Mouse (Mus musculus) midbrain, embryonic 10.5 days (tissue): ENCODE data around the gene Ly86. TPM values are rescaled to one million over a fixed set of nuclear protein-coding genes. Genes with fewer than 3 reads are reported as not detected.

ENCODE experiments used
- DNase-seq: peaks from one replicate; pipeline ENCODE4 v3.0.0-alpha.2; 2017; ENCODE audit warnings: low spot score
- H3K27ac ChIP-seq: fragments of 300-500 bp; sonication (generic); replicated peaks from 2 replicates; pipeline ENCODE4 v1.5.1; 2016; ENCODE audit warnings: mild to moderate bottlenecking
- H3K27me3 ChIP-seq: fragments of 300-500 bp; sonication (generic); 2 replicates; pipeline ENCODE4 v1.6.1; 2016; ENCODE audit warnings: low read depth, mild to moderate bottlenecking; ENCODE audit not compliant: poor library complexity, severe bottlenecking
- H3K36me3 ChIP-seq: fragments of 300-500 bp; sonication (generic); 2 replicates; pipeline ENCODE4 v1.6.1; 2016; ENCODE audit warnings: mild to moderate bottlenecking, moderate library complexity
- H3K4me1 ChIP-seq: fragments of 300-500 bp; sonication (generic); 2 replicates; pipeline ENCODE4 v1.6.1; 2016
- H3K4me3 ChIP-seq: fragments of 300-500 bp; sonication (generic); 2 replicates; pipeline ENCODE4 v1.5.1; 2016; ENCODE audit warnings: mild to moderate bottlenecking, moderate library complexity
- H3K9me3 ChIP-seq: fragments of 300-500 bp; sonication (generic); replicated peaks from 2 replicates; pipeline ENCODE4 v1.6.1; 2016; ENCODE audit warnings: mild to moderate bottlenecking
- WGBS: fragments of 180-500 bp; shearing (Covaris S2); methylation state at CpG from one replicate; pipeline ENCODE4 v1.1.7; 2016; 5-methylcytosine and 5-hydroxymethylcytosine counted together
- polyA plus RNA-seq: library from polyadenylated mRNA; unstranded; fragments of >200 nt; fragmentation: Nextera tagmentation; extraction: Ambion mirVana; gene quantifications from 2 replicates; pipeline ENCODE4 v1.2.1, GENCODE M21; 2016

Ly86 gene
- polyA plus RNA-seq, 1 experiment from 2014 or later = 3.9 TPM

DNA sequence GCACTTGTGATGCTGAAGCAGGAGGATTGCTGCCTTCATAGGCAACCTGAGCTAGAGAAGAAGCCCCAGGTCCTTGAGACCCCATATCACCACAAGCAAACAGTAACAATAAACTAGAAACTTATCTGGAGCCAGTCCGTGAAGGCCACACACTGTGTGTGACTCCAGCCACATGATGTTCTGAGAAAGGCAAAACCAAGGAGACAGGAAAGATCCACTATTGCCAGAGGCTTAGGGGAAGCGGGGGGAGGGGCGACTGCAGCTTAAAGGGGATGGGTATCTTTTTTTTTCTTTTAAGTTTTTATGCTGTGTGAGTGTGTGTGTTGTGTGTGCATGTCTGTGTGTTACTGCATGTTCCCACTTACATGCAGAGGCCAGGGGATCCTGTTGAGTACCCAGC is 110.6 kb downstream of the Ly86 start:
- no peak overlapping the region for H3K27ac ChIP-seq
- no peak overlapping the region for H3K4me3 ChIP-seq
- peaks cover 40% of the 10 kb centered on the region for H3K27me3 ChIP-seq
- 78% methylated on average over 3 of the region's 3 CpGs for WGBS
- peaks cover 37% of the 10 kb centered on the region for H3K4me1 ChIP-seq
- H3K36me3 ChIP-seq = no peaks in the 10 kb centered on the region
- H3K9me3 ChIP-seq = no peaks in the 10 kb centered on the region
- no peak for DNase-seq

GRCm38 (mm10) chr13:37457007-37457827 is 112.2 kb downstream of the Ly86 start:
- peaks cover 33% of the 10 kb centered on the region for H3K4me1 ChIP-seq
- H3K27me3 ChIP-seq = peaks cover 23% of the 10 kb centered on the region
- WGBS = 55% methylated on average over 11 of the region's 11 CpGs
- DNase-seq = no peak
- H3K36me3 ChIP-seq = no peaks in the 10 kb centered on the region
- peak overlapping the region; percentile 2 for H3K27ac ChIP-seq
- H3K9me3 ChIP-seq = no peaks in the 10 kb centered on the region
- H3K4me3 ChIP-seq = no peak overlapping the region

DNA sequence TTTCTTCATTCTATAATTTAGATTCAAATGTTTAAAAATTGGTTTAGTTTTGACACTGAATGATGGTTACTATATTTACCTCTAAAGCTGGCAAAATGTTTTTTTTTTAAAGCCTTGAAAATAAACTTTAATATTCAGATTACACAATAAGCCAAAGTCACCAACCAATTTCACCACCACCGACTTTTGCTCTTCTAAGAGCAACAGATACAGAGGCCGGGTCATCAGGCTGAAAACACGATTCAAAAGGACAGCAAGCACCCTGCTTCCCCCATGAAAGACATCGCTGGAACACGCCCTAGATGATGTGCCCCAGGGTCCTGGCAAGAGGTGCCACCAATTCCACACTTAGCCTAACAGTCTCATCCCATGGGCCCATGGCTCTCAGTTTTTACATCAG is 113.5 kb downstream of the Ly86 start:
- 86% methylated on average over 5 of the region's 5 CpGs for WGBS
- Histone ChIP-seq H3K4me1 (peaks cover 19% of the 10 kb centered on the region), H3K27ac (no peak overlapping the region), H3K36me3 (no peaks in the 10 kb centered on the region), H3K4me3 (no peak overlapping the region), H3K9me3 (no peaks in the 10 kb centered on the region), H3K27me3 (peaks cover 14% of the 10 kb centered on the region)
- no peak for DNase-seq

- Histone ChIP-seq H3K27ac (no peak overlapping the region), H3K4me1 (peaks cover 19% of the 10 kb centered on the region), H3K9me3 (no peaks in the 10 kb centered on the region), H3K27me3 (peaks cover 10% of the 10 kb centered on the region), H3K36me3 (no peaks in the 10 kb centered on the region), H3K4me3 (no peak overlapping the region)
- WGBS = 80% methylated on average over 10 of the region's 10 CpGs
- no peak for DNase-seq
These were observed 114.0 kb downstream of the Ly86 start for GRCm38 (mm10) chr13:37459022-37459421.

DNA sequence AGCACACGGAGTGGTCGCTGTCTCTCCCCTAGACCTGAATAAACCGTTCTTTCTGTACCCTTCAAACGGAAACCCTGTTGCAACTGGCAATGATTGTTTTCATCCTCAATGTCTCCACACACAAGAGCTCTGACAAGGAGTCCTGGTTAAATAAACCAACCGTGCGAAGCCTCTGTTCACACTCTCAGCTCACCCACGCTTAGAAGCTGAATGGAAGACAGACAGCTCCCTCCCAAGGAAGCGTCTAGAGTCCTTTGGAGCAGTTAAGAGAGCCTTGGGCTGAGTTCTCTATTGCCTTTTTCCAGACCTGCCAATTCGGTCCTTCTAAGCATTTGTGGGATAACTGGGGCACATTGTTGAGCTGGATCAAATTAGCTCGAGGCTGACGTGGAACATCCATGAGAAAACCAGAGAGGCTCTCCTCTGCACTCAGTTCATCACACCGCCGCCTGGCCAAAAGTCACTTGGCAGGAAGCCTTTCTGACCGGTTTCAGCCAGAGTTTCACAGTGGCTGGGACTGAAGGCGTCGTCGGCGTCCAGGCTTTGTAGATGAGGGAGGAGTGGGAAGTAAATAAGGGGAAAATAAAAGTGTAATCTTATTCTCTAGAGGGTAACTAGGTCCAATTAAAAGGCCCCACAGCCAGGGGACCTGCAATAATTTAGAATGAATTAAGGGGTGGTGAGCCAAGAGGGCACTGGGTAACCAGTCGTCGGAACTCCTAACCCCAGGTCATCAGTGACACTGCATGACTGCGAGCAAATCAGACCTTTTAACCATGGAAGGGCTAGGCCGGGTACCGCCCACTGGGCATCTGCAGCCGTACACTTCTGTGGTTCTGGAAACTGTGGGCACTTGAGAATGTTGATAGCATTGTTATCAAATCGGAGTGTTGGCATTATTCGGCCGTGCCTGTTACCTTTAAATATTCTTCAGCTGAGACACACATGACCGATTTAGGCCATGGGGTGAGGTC is 115.2 kb downstream of the Ly86 start:
- WGBS = 84% methylated on average over 28 of the region's 28 CpGs
- H3K27me3 ChIP-seq = no peaks in the 10 kb centered on the region
- DNase-seq = no peak
- no peaks in the 10 kb centered on the region for H3K36me3 ChIP-seq
- H3K9me3 ChIP-seq = no peaks in the 10 kb centered on the region
- peaks cover 10% of the 10 kb centered on the region for H3K4me1 ChIP-seq
- H3K27ac ChIP-seq = no peak overlapping the region
- no peak overlapping the region for H3K4me3 ChIP-seq

DNA sequence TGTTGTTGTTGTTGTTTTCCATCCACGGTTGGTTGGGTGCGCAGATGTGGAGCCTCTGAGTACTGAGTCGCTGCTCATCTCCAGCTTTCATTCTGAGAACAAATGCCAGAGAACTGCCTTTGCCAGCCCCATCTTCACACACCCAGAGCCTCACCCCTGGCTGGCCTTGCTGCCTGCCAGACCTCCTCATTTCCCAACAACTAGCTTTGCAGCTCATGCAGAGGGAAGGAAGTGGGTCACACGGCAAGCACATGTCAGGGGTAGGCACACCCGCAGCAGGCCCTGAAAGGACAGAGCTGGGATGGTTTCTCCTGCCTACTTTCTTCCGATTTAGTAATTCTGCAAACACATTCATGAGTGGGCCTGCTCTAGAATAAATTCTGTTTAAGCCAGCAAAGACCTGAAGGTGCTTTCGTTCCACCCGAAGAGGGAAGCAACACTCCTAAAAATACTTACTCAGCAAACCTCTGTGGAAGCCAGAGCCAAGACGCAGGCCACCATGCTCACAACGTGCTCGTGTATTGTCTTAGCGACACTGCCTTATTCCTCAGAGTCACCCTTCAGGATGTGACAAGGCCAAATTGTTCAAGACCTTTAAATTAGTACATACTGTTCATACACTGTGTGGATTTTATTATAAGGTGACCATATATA is 117.2 kb downstream of the Ly86 start:
- H3K4me1 ChIP-seq = peaks cover 5% of the 10 kb centered on the region
- H3K27me3 ChIP-seq = peaks cover 13% of the 10 kb centered on the region
- no peak for DNase-seq
- H3K27ac ChIP-seq = no peak overlapping the region
- no peaks in the 10 kb centered on the region for H3K36me3 ChIP-seq
- no peak overlapping the region for H3K4me3 ChIP-seq
- 92% methylated on average over 12 of the region's 12 CpGs for WGBS
- H3K9me3 ChIP-seq = no peaks in the 10 kb centered on the region

DNA sequence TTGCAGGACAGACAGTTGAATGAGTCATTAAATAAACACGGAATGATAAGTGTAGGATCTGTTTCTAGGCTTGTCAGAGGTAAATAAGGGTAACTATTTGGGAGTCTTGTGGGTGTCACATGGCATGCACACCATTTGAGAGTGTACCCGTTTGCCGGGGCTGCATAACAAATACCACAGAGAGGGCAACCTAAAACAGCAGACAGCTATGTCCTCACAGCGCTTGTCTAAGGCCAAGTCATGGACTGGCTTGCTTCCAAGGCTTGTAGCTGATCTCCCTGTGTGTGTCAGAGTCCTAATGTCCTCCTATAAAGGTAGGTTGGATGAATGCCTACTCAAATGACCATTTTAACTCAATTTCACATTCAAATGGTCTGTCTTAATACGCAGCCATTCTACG is 120.7 kb downstream of the Ly86 start:
- H3K27ac ChIP-seq = no peak overlapping the region
- no peak for DNase-seq
- WGBS = 86% methylated on average over 6 of the region's 6 CpGs
- H3K9me3 ChIP-seq = no peaks in the 10 kb centered on the region
- H3K27me3 ChIP-seq = peaks cover 42% of the 10 kb centered on the region
- no peaks in the 10 kb centered on the region for H3K36me3 ChIP-seq
- no peak overlapping the region for H3K4me3 ChIP-seq
- H3K4me1 ChIP-seq = peaks cover 8% of the 10 kb centered on the region

DNA sequence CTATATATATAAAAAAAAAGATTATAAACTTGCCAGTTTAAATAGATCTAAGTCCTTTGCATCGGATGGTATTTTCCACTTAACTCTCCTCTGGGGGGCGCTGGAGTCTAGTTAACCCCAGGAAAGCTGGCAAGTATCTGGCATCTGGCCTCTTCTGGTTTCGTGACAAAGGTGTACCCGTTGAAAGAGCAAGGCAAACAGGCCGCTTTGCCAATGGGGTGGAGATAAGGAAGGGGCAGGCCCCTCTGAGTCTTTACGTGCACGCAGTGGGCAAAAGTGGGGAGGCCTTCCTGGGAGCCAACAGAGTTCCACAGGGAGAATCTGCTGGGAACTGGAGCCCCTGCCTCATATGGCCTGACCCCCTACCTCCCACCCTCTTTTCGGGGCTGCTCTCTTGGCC is 122.8 kb downstream of the Ly86 start:
- H3K4me3 ChIP-seq = no peak overlapping the region
- peaks cover 42% of the 10 kb centered on the region for H3K27me3 ChIP-seq
- peak overlapping the region; percentile 43 for H3K27ac ChIP-seq
- 15% methylated on average over 8 of the region's 8 CpGs for WGBS
- peaks cover 8% of the 10 kb centered on the region for H3K4me1 ChIP-seq
- H3K36me3 ChIP-seq = no peaks in the 10 kb centered on the region
- H3K9me3 ChIP-seq = no peaks in the 10 kb centered on the region
- DNase-seq = peak; percentile 46
